Mouse (Mus musculus) hindbrain, embryonic 12.5 days (tissue): Measurements from ENCODE around the gene Sptb. TPM values are rescaled to one million over a fixed set of nuclear protein-coding genes. Genes with fewer than 3 reads are reported as not detected.

Source experiments
- ATAC-seq: fragments of 200-750 bp; cut with Nextera tagmentation; 2 replicates; pipeline ENCODE4 v1.8.0; 2017; ENCODE audit warnings: moderate TSS enrichment; ENCODE audit not compliant: low FRiP score
- H3K27ac ChIP-seq: fragments of 300-500 bp; sonication (generic); 2 replicates; pipeline ENCODE4 v1.5.1; 2016; ENCODE audit warnings: mild to moderate bottlenecking
- H3K27me3 ChIP-seq: fragments of 300-500 bp; sonication (generic); 2 replicates; pipeline ENCODE4 v1.6.1; 2016; ENCODE audit warnings: mild to moderate bottlenecking
- H3K36me3 ChIP-seq: fragments of 300-500 bp; sonication (generic); 2 replicates; pipeline ENCODE4 v1.6.1; 2016; ENCODE audit warnings: mild to moderate bottlenecking
- H3K4me1 ChIP-seq: fragments of 300-500 bp; sonication (generic); 2 replicates; pipeline ENCODE4 v1.6.1; 2016
- H3K4me2 ChIP-seq: fragments of 300-500 bp; sonication (generic); replicated peaks from 2 replicates; pipeline ENCODE4 v1.6.1; 2016; ENCODE audit warnings: mild to moderate bottlenecking
- H3K4me3 ChIP-seq: fragments of 300-500 bp; sonication (generic); 2 replicates; pipeline ENCODE4 v1.5.1; 2016; ENCODE audit warnings: mild to moderate bottlenecking
- H3K9ac ChIP-seq: fragments of 300-500 bp; sonication (generic); 2 replicates; pipeline ENCODE4 v1.6.1; 2016; ENCODE audit warnings: mild to moderate bottlenecking, moderate library complexity
- H3K9me3 ChIP-seq: fragments of 300-500 bp; sonication (generic); replicated peaks from 2 replicates; pipeline ENCODE4 v1.6.1; 2016; ENCODE audit warnings: mild to moderate bottlenecking
- WGBS: fragments of 180-500 bp; shearing (Covaris S2); methylation state at CpG from one replicate; pipeline ENCODE4 v1.1.7; 2016; 5-methylcytosine and 5-hydroxymethylcytosine counted together
- polyA plus RNA-seq: library from polyadenylated mRNA; unstranded; fragments of >200 nt; fragmentation: Nextera tagmentation; extraction: Ambion mirVana; gene quantifications from 2 replicates; pipeline ENCODE4 v1.2.1, GENCODE M21; 2016

Gene Sptb
- polyA plus RNA-seq, 1 experiment from 2014 or later, result 3.3 TPM

DNA sequence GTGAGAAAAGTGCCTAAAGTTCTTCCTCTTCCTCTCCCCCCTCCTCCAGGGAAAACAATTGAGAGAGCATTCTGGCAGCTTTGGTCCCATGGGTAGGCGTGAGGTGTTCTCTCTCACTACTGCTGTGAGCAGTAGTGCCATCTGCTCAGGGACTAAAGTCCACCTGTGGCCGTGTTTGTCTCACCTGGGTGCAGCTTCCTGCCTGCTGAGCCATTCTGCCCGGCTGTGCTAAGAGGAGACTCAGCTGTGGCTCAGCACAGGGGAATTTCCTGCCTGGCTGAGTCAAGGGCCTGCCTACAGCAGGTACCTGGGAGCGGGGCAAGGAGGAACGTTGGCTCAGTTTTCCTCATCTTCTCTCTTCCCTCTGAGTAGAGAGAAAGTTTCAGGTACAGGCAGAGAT lies 152.1 kb downstream of the Sptb start:
- peaks cover 9% of the 10 kb centered on the region for H3K4me1 ChIP-seq

DNA sequence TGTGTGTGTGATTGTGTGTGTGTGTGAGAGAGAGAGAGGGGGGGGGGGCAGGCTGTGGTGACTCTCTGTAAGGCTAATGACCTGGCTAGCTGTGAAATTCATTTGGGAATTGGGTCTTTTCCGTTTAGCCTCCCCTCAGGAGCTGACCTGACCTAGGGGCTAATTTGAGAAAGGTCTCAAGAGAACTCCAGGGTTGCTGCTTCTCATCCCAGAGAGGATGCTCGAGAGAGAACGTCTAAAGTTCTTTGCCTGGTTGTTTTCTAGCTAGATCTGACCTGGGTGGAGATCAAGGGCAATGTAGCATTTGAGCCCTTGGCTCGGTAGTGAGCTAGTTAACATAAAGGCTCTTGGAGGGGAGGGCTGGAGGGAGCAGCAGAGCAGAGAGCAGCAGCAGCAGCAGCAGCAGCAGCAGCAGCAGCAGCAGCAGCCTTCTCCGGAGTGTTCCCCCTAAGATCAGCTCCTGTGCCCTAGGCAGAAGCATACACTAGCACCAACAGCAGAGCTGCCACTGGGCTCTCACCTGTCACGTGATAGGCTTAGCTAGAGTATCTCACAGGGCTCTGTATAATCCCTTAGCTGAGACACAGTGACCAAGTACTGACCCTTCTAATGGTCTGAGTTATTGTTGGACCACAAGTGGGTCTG lies 153.5 kb downstream of the Sptb start:
- no peak overlapping the region for H3K4me2 ChIP-seq
- H3K36me3 ChIP-seq, result no peaks in the 10 kb centered on the region
- H3K9me3 ChIP-seq, result no peaks in the 10 kb centered on the region
- no peak overlapping the region for H3K9ac ChIP-seq
- H3K27ac ChIP-seq, result no peak overlapping the region
- no peaks in the 10 kb centered on the region for H3K27me3 ChIP-seq
- H3K4me3 ChIP-seq, result no peak overlapping the region
- 19% methylated on average over 6 of the region's 6 CpGs for WGBS
- peak; percentile 60; the same call in 1 of the 2 replicates for ATAC-seq
- H3K4me1 ChIP-seq, result peaks cover 9% of the 10 kb centered on the region

More for the DNA sequence above, 152.1 kb downstream of the Sptb start:
- Histone ChIP-seq H3K27me3 (no peaks in the 10 kb centered on the region), H3K27ac (no peak overlapping the region), H3K36me3 (no peaks in the 10 kb centered on the region), H3K4me2 (no peak overlapping the region), H3K9ac (no peak overlapping the region), H3K9me3 (no peaks in the 10 kb centered on the region), H3K4me3 (no peak overlapping the region)
- no peak for ATAC-seq
- 79% methylated on average over 5 of the region's 5 CpGs for WGBS

DNA sequence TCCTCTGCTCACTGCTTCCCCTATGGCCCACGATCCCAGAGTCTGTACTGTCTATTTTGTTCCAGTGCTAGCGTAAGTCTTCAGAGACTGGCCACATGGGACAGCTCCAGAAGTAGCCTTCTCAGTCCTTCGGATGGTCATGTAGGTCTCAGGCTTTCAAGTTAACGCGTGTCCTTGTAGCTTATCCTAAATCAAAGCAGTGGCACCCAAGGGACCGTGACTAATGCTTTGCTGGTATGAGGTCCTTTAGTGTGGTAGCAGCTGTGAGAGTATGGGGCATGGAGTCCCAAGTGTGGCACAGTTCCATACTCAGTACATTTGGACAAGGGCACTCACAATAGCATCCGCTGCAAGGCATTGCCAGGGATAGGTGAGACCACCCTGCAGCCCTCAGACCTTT lies 154.2 kb downstream of the Sptb start:
- peaks cover 9% of the 10 kb centered on the region for H3K4me1 ChIP-seq
- no peaks in the 10 kb centered on the region for H3K9me3 ChIP-seq
- H3K27ac ChIP-seq, result no peak overlapping the region
- H3K9ac ChIP-seq, result no peak overlapping the region
- no peak for ATAC-seq
- H3K4me2 ChIP-seq, result no peak overlapping the region
- H3K4me3 ChIP-seq, result no peak overlapping the region
- WGBS, result 74% methylated on average over 7 of the region's 7 CpGs
- no peaks in the 10 kb centered on the region for H3K36me3 ChIP-seq
- no peaks in the 10 kb centered on the region for H3K27me3 ChIP-seq

DNA sequence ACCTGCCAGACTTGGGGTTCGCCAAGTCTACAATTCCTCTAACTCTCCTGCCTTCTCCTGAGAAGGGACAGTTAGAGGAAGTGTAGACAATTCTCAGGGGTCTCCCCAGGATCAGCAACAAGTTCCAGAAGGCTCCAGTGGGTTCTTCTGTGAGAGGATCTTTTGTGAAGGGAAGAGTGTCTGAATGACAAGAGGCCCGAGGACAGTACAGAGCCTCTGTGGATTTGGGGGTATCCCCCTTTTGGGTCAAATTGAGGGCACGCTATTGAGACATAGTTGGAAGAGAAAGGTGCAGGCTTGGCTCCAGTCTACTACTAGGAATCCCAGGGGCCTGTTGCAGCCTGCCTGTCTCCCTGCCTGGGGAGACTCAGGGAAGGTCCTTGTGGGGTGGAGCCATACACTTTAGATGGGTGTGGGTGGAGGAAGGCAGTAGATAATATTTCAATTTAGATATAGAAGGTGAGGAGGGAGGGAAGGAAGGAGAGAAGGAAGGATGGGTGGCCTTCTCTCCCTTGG lies 155.4 kb downstream of the Sptb start:
- no peak overlapping the region for H3K4me3 ChIP-seq
- no peak for ATAC-seq
- H3K36me3 ChIP-seq, result no peaks in the 10 kb centered on the region
- H3K27ac ChIP-seq, result no peak overlapping the region
- no peaks in the 10 kb centered on the region for H3K9me3 ChIP-seq
- H3K27me3 ChIP-seq, result no peaks in the 10 kb centered on the region
- WGBS, result 86% methylated on average over 3 of the region's 3 CpGs
- H3K4me2 ChIP-seq, result no peak overlapping the region
- H3K4me1 ChIP-seq, result peaks cover 9% of the 10 kb centered on the region
- no peak overlapping the region for H3K9ac ChIP-seq

DNA sequence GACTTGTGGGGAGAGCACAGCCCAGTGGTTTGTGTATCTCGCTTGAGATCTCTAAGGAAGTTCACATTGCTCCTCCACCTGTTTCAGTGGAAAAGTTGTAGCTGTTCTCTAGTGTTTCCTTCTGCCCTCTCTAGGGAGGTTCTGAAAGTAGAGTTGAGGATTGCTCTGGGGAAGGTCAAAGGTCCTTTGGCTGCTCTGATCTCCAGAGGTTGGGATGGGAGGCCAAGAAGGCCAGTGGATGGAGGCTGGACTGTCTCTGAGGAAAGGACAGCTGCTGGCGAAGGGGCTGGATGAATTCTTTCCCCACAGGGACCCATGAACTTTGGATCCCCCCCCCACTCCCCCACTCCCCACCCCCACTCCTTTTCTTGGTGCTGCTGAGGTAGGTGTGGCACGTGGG lies 156.0 kb downstream of the Sptb start:
- Histone ChIP-seq H3K27me3 (no peaks in the 10 kb centered on the region), H3K4me1 (peaks cover 9% of the 10 kb centered on the region), H3K4me2 (no peak overlapping the region), H3K4me3 (no peak overlapping the region), H3K27ac (no peak overlapping the region), H3K9ac (no peak overlapping the region), H3K9me3 (no peaks in the 10 kb centered on the region), H3K36me3 (no peaks in the 10 kb centered on the region)
- 90% methylated on average over 3 of the region's 3 CpGs for WGBS
- no peak for ATAC-seq

DNA sequence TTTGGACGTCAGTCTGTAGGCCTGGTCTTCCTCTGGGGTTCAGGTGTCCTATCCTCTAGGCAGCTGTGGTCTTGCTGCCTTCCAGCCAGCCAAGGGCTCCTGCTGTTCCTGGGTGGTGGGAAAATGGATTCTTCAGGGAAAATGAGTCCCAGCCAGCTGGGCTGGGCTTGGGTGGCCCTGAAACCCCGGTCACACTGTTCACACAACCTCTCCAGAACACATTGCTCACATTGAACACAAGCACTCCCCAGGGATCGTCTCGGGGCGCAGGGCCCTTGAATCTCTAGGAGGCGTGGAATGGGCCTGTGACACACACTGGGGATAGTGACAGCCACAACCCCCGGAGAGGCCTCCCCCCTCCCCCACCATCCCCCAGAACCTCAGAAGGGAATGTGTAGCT lies 156.4 kb downstream of the Sptb start:
- H3K4me1 ChIP-seq, result peaks cover 9% of the 10 kb centered on the region
- ATAC-seq, result no peak
- H3K27me3 ChIP-seq, result peaks cover 2% of the 10 kb centered on the region; the same call in 1 of the 2 replicates
- H3K4me2 ChIP-seq, result no peak overlapping the region
- no peak overlapping the region for H3K27ac ChIP-seq
- H3K9me3 ChIP-seq, result no peaks in the 10 kb centered on the region
- no peaks in the 10 kb centered on the region for H3K36me3 ChIP-seq
- no peak overlapping the region for H3K4me3 ChIP-seq
- no peak overlapping the region for H3K9ac ChIP-seq
- 78% methylated on average over 7 of the region's 7 CpGs for WGBS

DNA sequence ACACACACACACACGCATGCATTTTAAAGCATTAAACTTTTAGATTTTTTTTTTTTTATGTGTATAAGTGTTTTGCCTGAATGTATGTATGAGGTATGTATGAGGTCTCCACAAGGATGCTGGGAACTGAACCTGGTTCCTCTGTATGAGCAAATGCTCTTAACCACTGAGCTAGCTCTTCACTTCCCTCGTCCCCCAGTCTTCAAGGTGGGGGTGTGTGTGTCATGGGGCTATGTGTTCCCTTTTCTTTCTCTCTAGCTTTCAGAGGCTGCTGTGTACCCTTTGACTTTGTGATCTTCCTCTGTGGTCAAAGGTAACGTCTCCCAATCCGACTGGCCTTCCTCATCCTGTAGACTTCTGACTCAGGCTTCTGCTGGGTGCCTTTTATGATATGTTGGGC lies 157.4 kb downstream of the Sptb start:
- Histone ChIP-seq H3K4me2 (no peak overlapping the region), H3K4me3 (no peak overlapping the region), H3K9me3 (no peaks in the 10 kb centered on the region), H3K4me1 (peaks cover 11% of the 10 kb centered on the region), H3K36me3 (no peaks in the 10 kb centered on the region), H3K27ac (no peak overlapping the region), H3K9ac (no peak overlapping the region), H3K27me3 (peaks cover 12% of the 10 kb centered on the region)
- WGBS, result 89% methylated on average over 4 of the region's 4 CpGs
- ATAC-seq, result no peak

DNA sequence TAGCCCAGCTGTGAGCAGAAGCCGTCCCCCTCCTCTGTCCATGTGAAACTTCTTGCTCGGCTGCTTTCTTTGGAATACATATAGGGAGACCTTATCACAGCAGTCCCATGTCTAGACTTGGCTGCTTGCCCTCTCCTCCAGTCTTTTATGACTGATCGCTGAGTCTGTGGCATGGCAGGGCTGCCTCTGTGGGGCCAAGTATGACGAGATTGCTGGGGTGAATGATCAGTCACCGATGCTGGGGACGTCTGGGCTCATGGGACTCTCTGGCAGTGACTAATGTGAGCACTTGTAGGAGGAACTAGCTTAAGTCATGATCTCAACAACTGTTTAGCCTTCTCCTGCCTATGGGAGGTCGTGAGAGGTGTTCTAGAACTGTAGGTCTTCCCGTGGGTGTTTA lies 158.0 kb downstream of the Sptb start:
- 72% methylated on average over 8 of the region's 8 CpGs for WGBS
- no peak overlapping the region for H3K9ac ChIP-seq
- H3K4me2 ChIP-seq, result no peak overlapping the region
- H3K27me3 ChIP-seq, result peaks cover 18% of the 10 kb centered on the region
- H3K27ac ChIP-seq, result no peak overlapping the region
- no peak overlapping the region for H3K4me3 ChIP-seq
- peaks cover 17% of the 10 kb centered on the region for H3K4me1 ChIP-seq
- ATAC-seq, result no peak
- no peaks in the 10 kb centered on the region for H3K9me3 ChIP-seq
- no peaks in the 10 kb centered on the region for H3K36me3 ChIP-seq

DNA sequence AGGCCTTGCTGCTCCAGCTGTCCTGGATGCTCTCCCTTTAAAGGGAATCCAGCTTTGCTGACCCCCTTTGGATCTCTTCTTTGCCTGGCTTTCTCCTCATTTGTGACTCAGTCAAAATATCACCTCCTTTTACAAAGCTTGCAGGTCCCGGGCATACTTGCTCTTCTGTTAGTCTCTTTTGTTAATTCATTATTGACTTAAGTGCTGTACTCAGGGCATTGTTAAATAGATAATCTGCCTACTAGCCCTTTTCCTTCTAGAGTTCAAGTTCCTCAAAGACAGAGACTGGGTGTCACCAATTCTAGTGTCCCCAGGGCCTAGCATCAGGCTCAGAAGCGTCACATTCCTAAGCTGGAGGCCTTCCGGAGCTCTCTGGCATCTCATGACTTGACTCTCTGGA lies 161.1 kb downstream of the Sptb start:
- Histone ChIP-seq H3K4me1 (peaks cover 28% of the 10 kb centered on the region), H3K9me3 (no peaks in the 10 kb centered on the region), H3K9ac (no peak overlapping the region), H3K27ac (no peak overlapping the region), H3K36me3 (no peaks in the 10 kb centered on the region), H3K4me3 (no peak overlapping the region), H3K4me2 (no peak overlapping the region), H3K27me3 (peaks cover 34% of the 10 kb centered on the region)
- no peak for ATAC-seq
- 76% methylated on average over 3 of the region's 3 CpGs for WGBS

DNA sequence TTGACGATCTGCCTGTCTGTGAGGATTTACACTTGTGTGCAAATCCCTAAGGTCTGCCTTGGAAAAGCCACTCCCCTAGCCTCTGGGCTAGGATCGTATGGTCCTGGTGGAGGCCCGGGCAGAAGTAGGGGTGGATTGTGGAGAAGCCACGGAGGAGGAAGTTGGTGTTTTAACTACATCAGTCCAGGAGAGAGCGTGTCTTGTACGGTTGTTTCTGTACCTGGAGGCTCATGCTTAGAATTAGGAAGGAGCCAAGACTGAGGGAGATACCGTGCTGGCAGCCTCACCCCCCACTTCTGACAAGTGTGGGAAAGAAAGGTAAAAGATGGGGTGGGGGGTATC lies 162.3 kb downstream of the Sptb start:
- Histone ChIP-seq H3K27ac (no peak overlapping the region), H3K9ac (no peak overlapping the region), H3K36me3 (no peaks in the 10 kb centered on the region), H3K4me2 (0 out of 2 replicates have a peak overlapping the region, but pooled peaks have one; percentile 46), H3K27me3 (peaks cover 34% of the 10 kb centered on the region), H3K4me1 (peaks cover 28% of the 10 kb centered on the region), H3K4me3 (no peak overlapping the region), H3K9me3 (no peaks in the 10 kb centered on the region)
- 29% methylated on average over 7 of the region's 7 CpGs for WGBS
- no peak for ATAC-seq

DNA sequence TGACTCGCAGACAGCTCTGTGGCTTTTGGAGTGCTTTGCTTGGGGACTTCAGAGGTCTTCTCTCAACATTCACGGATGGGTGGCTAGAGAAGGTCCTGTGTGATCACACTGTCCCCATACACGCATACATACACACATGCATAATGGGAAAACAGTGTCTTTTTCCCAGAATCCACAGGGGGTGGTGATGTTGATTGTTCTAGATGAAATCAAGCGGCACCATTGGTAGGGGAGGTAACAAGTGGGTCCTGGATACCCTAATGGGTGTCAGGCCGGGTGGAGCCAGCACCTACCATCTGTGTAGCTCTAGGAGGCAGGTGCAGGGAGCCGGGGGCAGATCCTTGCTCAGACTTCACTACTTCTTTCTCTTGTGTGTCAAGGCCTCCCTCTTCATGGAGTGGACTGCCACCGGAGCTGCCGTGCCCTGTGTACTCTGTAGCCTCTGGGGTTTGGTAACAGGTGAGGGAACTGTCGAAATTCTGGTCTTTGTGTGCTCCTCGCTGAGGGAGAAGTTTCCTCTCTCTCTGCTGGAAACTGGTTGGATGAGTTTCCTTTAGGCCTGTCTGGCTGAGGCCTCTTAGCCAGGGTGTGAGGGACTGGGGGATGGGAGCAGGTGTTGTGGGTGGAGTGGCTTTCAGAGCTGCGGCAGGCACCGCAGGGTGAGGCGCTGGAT lies 162.8 kb downstream of the Sptb start:
- Histone ChIP-seq H3K4me1 (peaks cover 28% of the 10 kb centered on the region), H3K4me3 (peak overlapping the region; percentile 14; the same call in 1 of the 2 replicates), H3K27me3 (peaks cover 34% of the 10 kb centered on the region), H3K9me3 (no peaks in the 10 kb centered on the region), H3K9ac (peak overlapping the region; percentile 36; the same call in 1 of the 2 replicates), H3K4me2 (peak overlapping the region; percentile 46), H3K36me3 (no peaks in the 10 kb centered on the region), H3K27ac (no peak overlapping the region)
- 0 out of 2 replicates have a peak, but pooled peaks have one; percentile 29 for ATAC-seq
- 28% methylated on average over 13 of the region's 13 CpGs for WGBS

DNA sequence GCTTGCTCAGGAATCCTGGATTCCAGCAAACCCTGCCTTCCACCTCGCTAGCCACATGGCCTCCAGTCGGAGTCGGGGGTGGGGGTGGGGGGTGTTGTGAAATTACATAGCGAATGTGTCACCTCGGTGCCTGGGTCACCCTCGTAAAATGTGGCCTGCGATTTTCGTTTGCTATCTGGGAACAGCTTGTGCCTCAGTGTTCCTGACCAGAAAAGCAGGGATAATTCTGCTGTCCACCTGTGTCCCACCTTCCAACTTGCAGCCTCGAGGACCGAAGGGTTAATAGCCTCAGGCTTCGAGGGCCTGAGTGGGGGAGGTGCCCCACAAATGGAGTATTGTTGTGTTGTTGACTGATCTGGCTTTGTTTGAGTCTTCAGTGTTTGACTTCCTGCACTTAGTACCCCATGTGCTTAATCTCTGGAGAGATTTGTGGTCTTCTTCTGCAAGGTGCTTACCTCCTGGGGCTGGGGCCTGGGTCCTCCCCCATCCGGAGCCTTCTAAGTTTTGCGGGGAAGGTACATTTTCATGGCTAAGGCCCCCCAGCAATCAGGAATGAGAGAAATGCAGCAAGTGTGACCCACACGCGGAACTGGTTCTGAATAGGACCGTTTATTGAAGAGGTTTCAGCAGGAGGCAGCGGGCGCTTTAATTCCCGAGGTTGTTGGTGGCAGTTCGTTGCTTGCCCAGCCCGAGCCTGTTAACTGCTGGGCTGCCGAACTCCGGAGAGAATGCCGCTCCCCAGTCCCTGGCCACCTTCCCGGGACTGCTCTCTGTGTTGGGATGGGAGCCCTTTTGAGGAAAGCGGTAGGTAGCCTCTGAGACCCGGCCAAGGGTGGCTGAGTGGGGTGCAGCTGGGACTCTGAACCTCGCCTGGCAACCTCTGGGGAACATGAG lies 163.7 kb downstream of the Sptb start:
- ATAC-seq, result no peak; the same call in 1 of the 2 replicates
- no peak overlapping the region for H3K27ac ChIP-seq
- WGBS, result 7% methylated on average over 28 of the region's 28 CpGs
- H3K36me3 ChIP-seq, result no peaks in the 10 kb centered on the region
- H3K4me2 ChIP-seq, result peak overlapping the region; percentile 46
- peak overlapping the region; percentile 14 for H3K4me3 ChIP-seq
- peaks cover 28% of the 10 kb centered on the region for H3K4me1 ChIP-seq
- H3K9ac ChIP-seq, result peak overlapping the region; percentile 36; the same call in 1 of the 2 replicates
- peaks cover 34% of the 10 kb centered on the region for H3K27me3 ChIP-seq
- H3K9me3 ChIP-seq, result no peaks in the 10 kb centered on the region
